Mouse (Mus musculus) kidney, embryonic 16.5 days (tissue): ENCODE results near the gene Slc12a8. TPM values are rescaled to one million over a fixed set of nuclear protein-coding genes. Genes with fewer than 3 reads are reported as not detected.

ENCODE experiments used
- ATAC-seq: fragments of 200-750 bp; cut with Nextera tagmentation; 2 replicates; pipeline ENCODE4 v1.8.0; 2017; ENCODE audit warnings: moderate TSS enrichment; ENCODE audit not compliant: low FRiP score, low TSS enrichment
- H3K27ac ChIP-seq: fragments of 300-500 bp; sonication (generic); 2 replicates; pipeline ENCODE4 v1.5.1; 2014; ENCODE audit warnings: low read length
- H3K27me3 ChIP-seq: fragments of 300-500 bp; sonication (generic); 2 replicates; pipeline ENCODE4 v1.6.1; 2014; ENCODE audit warnings: low read length, control low read depth, mixed read lengths; ENCODE audit not compliant: insufficient read depth
- H3K36me3 ChIP-seq: fragments of 300-500 bp; sonication (generic); 2 replicates; pipeline ENCODE4 v1.6.1; 2014; ENCODE audit warnings: low read length, control low read depth, mixed read lengths; ENCODE audit not compliant: insufficient read depth
- H3K4me1 ChIP-seq: fragments of 300-500 bp; sonication (generic); 2 replicates; pipeline ENCODE4 v1.6.1; 2014; ENCODE audit warnings: low read length, control low read depth, mixed read lengths; ENCODE audit not compliant: insufficient read depth
- H3K4me2 ChIP-seq: fragments of 300-500 bp; sonication (generic); replicated peaks from 2 replicates; pipeline ENCODE4 v1.6.1; 2014; ENCODE audit warnings: low read depth, low read length
- H3K4me3 ChIP-seq: fragments of 300-500 bp; sonication (generic); 2 replicates; pipeline ENCODE4 v1.5.1; 2014; ENCODE audit warnings: mild to moderate bottlenecking, low read length
- H3K9ac ChIP-seq: fragments of 300-500 bp; sonication (generic); replicated peaks from 2 replicates; pipeline ENCODE4 v1.6.1; 2014; ENCODE audit warnings: low read length
- H3K9me3 ChIP-seq: fragments of 300-500 bp; sonication (generic); 2 replicates; pipeline ENCODE4 v1.6.1; 2016; ENCODE audit warnings: low read length, control low read depth
- WGBS: fragments of 180-500 bp; shearing (Covaris S2); extraction: QIAGEN DNeasy Blood & Tissue Kit; methylation state at CpG from one replicate; pipeline ENCODE4 v1.1.7; 2014; 5-methylcytosine and 5-hydroxymethylcytosine counted together
- polyA plus RNA-seq: library from polyadenylated mRNA; unstranded; fragments of >200 nt; fragmentation: Nextera tagmentation; extraction: Ambion mirVana; gene quantifications from 2 replicates; pipeline ENCODE4 v1.2.1, GENCODE M21; 2015

The Slc12a8 gene
- polyA plus RNA-seq, 1 experiment from 2014 or later: 0.92 TPM

DNA sequence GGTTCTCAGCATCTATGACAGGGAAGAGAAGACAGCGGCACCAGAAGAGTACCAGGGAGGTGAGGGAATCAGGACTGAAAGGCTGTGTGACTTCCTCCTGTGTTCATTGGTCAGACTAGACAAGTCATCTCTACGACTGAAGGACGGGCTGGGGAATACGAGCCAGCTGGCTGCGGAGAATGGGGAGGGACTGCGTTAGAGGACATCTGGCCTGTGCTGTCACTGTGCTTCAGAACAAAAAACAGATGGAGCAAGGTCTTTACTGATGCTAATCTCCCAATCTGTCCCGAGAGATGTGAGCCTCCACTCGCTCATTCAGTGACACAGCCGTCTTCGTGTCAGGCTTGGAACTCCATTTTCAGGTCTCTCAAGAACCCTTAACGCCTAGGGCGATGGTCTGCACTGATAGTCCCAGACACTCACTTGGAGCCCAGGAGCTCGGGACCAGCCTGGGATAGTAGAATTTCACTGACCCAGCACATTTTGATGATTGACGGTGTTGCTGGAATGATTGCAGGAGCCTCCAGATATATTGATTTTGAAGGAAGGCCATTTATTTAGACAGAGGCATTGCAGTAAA lies 156.5 kb downstream of the Slc12a8 start:
- 45% methylated on average over 14 of the region's 14 CpGs for WGBS
- ATAC-seq: peak; percentile 81
- H3K36me3 ChIP-seq: no peaks in the 10 kb centered on the region

DNA sequence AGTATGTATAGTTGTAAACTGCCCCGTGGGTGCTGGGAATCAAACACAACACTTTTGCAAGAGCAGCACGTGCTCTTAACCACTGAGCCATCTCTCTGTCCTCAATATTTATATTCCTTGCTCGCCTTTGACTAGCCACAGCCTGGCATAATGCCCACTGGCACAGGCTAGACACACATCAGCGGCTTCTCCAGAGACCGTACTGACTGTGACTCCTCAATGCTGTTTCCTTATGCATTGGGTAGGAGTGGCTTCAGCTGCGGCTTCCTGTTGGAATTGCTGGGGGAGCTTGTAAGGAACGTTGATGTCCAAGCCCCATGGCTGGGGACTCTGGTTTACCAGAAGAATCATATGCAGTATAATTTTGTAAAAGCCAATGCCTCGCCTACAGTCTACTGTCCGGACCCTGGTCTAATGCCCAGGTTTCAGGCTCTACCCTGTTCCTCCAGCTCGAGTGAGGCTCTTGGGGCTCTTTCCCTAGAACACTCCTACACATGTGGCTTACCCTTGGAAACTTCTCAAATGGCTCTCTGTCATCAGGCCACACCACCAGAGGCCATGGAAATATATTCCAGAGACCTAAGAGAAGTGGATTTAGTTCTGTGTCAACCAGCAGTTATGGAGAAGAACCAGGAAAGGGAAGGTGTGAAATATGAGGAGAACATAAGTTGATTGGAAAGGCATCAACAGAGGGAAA lies 158.2 kb downstream of the Slc12a8 start:
- ATAC-seq: no peak
- H3K4me3 ChIP-seq: no peak overlapping the region
- H3K4me1 ChIP-seq: peaks cover 5% of the 10 kb centered on the region; the same call in 1 of the 2 replicates
- no peaks in the 10 kb centered on the region for H3K27me3 ChIP-seq
- no peak overlapping the region for H3K27ac ChIP-seq
- no peak overlapping the region for H3K9ac ChIP-seq
- WGBS: 84% methylated on average over 10 of the region's 10 CpGs
- H3K9me3 ChIP-seq: no peaks in the 10 kb centered on the region
- H3K4me2 ChIP-seq: no peak overlapping the region
- no peaks in the 10 kb centered on the region for H3K36me3 ChIP-seq

More for the DNA sequence above, 156.5 kb downstream of the Slc12a8 start:
- H3K4me3 ChIP-seq: no peak overlapping the region
- H3K27ac ChIP-seq: no peak overlapping the region
- no peaks in the 10 kb centered on the region for H3K27me3 ChIP-seq
- H3K9me3 ChIP-seq: no peaks in the 10 kb centered on the region
- H3K4me1 ChIP-seq: peaks cover 5% of the 10 kb centered on the region; the same call in 1 of the 2 replicates
- no peak overlapping the region for H3K9ac ChIP-seq
- H3K4me2 ChIP-seq: no peak overlapping the region

DNA sequence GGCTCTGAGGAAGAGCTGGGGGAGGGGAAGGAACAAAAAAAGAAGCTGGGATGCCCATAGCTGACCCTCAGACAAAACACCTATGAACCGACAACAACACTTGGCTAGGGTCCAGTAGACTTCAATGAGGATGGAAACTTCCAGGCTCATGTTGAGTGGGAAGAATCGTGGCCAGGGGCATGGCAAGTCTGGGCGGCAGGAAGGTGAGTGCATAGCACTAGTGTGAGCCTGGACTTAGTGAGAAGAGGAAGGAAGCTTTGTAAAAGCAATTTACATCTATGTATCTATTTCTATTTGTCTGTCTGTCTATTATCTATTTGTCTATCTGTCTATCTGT lies 158.7 kb downstream of the Slc12a8 start:
- WGBS: 71% methylated on average over 3 of the region's 3 CpGs
- ATAC-seq: no peak
- H3K9ac ChIP-seq: no peak overlapping the region

DNA sequence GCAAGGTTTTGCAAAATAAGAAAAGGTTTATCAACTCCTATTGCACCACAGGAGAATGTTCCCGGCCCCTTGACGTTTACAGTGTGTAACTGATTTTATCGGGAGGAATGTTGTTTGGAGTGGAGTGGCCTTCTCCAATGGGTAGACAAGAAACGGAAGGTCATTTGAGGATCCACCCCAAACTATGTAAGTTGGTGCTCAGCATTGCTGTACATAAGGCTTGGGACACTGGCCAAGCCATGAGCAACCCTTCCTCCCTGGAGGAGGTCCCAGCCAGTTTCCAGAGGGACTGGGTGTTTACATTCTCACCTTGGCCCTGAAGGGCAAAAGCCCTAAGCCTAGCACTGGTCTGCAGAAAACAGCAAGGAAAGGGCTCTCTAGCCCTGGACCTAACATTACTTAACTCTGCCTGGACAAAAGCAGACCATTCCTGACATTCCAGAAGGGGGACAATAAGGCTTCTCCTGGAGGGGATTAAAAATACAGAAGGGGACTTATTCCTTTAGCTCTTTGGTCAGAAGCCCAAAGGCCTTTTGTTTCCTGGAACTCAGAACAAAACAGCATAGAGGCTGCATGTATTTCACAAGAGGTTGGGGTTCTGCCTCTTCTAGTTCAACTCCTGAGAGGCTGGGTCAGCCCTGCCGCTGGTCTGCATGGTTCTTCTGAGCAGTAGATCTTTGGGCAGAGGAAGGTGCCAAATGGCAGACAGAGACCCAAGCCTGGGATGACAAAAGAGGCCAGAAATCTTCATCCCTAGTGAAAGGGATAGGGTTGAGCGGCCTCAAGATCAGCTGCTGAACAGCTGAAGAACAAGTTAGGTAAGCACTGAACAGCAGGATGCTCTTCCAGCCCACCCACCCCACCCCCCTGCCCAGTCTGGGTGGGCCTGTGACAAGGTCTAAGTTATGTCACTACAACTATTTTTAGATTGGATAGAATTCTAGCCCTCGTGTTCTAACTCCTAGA lies 159.5 kb downstream of the Slc12a8 start:
- Histone ChIP-seq H3K4me3 (no peak overlapping the region), H3K27ac (no peak overlapping the region), H3K27me3 (no peaks in the 10 kb centered on the region), H3K9me3 (no peaks in the 10 kb centered on the region), H3K36me3 (no peaks in the 10 kb centered on the region), H3K4me2 (no peak overlapping the region), H3K9ac (no peak overlapping the region), H3K4me1 (peaks cover 5% of the 10 kb centered on the region; the same call in 1 of the 2 replicates)
- no peak for ATAC-seq
- 69% methylated on average over 7 of the region's 7 CpGs for WGBS

More for the DNA sequence above, 158.7 kb downstream of the Slc12a8 start:
- no peak overlapping the region for H3K4me3 ChIP-seq
- H3K27ac ChIP-seq: no peak overlapping the region
- peaks cover 5% of the 10 kb centered on the region; the same call in 1 of the 2 replicates for H3K4me1 ChIP-seq
- H3K27me3 ChIP-seq: no peaks in the 10 kb centered on the region
- no peaks in the 10 kb centered on the region for H3K9me3 ChIP-seq
- no peak overlapping the region for H3K4me2 ChIP-seq
- H3K36me3 ChIP-seq: no peaks in the 10 kb centered on the region

DNA sequence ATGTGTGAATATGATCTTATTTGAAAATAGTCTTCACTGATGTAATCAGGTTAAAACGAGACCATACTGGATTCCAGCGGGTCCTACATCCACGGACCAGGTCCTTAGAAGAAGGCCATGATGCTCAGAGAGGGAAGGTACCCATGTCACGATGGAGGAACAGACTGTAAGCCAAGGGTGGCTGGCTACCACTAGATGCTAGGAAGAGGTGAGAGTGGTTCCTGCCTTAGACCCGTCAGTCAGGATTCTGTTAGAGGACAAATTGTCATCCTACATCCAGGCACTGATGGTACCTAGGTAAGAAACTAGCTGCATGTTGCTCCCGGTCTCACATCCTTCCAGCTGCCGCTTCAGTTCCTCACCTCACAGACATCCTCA lies 160.2 kb downstream of the Slc12a8 start:
- 89% methylated on average over 7 of the region's 7 CpGs for WGBS

DNA sequence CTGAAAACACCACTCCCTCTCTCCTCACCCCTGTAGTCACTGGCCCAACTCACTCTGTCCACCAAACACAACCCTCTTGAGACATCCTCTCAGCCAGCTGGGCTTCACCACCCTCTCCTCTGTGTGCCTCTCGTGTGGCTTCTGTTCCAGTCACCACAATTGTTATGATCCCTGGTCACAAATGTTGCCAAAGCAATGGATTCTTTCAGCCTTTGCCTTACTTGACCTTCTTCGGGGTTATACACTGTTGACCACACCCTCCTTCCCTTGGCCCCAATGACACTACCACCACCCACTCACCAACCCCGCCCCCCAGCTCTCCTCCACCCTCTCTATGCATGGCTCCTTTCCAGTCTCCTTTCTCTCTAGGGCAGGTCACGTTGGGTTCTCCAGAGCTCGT lies 160.8 kb downstream of the Slc12a8 start:
- Histone ChIP-seq H3K27ac (no peak overlapping the region), H3K4me1 (peaks cover 5% of the 10 kb centered on the region; the same call in 1 of the 2 replicates), H3K4me3 (no peak overlapping the region), H3K36me3 (no peaks in the 10 kb centered on the region), H3K9me3 (no peaks in the 10 kb centered on the region), H3K4me2 (no peak overlapping the region), H3K27me3 (no peaks in the 10 kb centered on the region), H3K9ac (no peak overlapping the region)
- no peak for ATAC-seq
- 80% methylated on average over 5 of the region's 5 CpGs for WGBS

More for the DNA sequence above, 160.2 kb downstream of the Slc12a8 start:
- Histone ChIP-seq H3K36me3 (no peaks in the 10 kb centered on the region), H3K27me3 (no peaks in the 10 kb centered on the region), H3K27ac (no peak overlapping the region), H3K4me2 (no peak overlapping the region), H3K9ac (no peak overlapping the region), H3K9me3 (no peaks in the 10 kb centered on the region), H3K4me1 (peaks cover 5% of the 10 kb centered on the region; the same call in 1 of the 2 replicates), H3K4me3 (no peak overlapping the region)
- ATAC-seq: no peak

DNA sequence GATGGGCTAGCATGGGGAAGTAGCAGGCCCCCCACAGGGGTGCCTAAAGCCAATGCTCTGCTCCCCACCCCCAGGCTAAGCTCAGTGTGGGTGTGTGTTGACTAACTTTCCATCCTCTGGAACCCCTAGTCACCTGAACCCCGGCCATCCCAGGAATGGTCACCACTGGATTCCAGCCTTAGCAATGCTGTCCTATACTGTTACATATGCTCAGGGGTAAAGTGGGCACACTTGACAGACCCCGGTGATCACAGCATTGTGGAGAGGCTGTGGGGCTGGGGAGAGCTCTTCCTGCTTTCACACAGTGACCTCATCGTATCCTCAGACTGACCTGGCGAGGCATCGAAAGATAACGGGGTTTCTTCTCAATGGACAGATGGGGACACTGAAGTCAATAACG lies 163.1 kb downstream of the Slc12a8 start:
- Histone ChIP-seq H3K9ac (no peak overlapping the region), H3K9me3 (no peaks in the 10 kb centered on the region), H3K4me2 (no peak overlapping the region), H3K27me3 (no peaks in the 10 kb centered on the region), H3K36me3 (no peaks in the 10 kb centered on the region), H3K4me3 (no peak overlapping the region), H3K27ac (no peak overlapping the region), H3K4me1 (peaks cover 5% of the 10 kb centered on the region; the same call in 1 of the 2 replicates)
- WGBS: 85% methylated on average over 7 of the region's 7 CpGs
- no peak for ATAC-seq

DNA sequence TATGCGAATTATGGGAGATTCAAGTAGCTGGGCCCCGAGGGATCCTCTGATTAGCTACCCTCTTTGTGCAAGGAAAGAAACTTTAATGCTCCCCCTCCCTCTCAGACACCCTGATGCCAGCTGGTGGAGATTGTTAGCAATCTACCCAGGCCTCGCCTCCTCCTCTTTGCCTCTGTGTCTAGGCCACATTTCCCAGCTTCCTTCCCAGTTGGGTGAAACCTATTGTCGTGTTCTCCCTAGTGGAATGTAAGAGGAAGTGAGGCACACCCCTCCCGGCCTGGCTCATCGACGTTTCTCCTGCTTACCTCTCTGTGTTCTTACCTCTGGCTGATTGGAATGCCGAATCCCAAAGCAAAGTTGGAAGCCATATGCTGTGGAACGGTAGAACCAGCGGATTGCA lies 163.7 kb downstream of the Slc12a8 start:
- Histone ChIP-seq H3K36me3 (no peaks in the 10 kb centered on the region), H3K27ac (no peak overlapping the region), H3K9ac (no peak overlapping the region), H3K27me3 (no peaks in the 10 kb centered on the region), H3K4me2 (no peak overlapping the region), H3K4me3 (no peak overlapping the region), H3K9me3 (no peaks in the 10 kb centered on the region), H3K4me1 (peaks cover 11% of the 10 kb centered on the region; the same call in 1 of the 2 replicates)
- no peak for ATAC-seq
- WGBS: 57% methylated on average over 10 of the region's 10 CpGs

DNA sequence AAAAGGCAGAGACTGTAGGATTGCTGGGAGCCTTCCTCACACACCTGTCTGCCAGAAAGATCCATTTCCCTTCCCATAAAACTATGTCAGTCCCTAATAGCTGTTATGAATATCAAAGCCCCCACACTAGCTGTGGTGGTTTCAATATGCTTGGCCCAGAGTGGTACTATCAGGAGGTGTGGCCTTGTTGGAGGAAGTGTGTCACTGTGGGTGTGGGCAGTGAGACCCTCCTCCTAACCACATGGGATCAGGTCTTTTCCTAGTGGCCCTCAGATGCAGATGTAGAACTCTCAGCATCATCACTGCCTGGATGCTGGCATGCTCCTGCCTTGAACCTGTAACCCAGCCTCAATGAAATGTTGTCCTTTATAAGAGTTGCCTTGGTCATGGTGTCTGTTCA lies 164.5 kb downstream of the Slc12a8 start:
- ATAC-seq: no peak
- no peak overlapping the region for H3K4me3 ChIP-seq

More for the DNA sequence above, 164.5 kb downstream of the Slc12a8 start:
- H3K36me3 ChIP-seq: no peaks in the 10 kb centered on the region
- H3K9me3 ChIP-seq: no peaks in the 10 kb centered on the region
- H3K4me2 ChIP-seq: no peak overlapping the region
- no peak overlapping the region for H3K27ac ChIP-seq
- H3K4me1 ChIP-seq: peaks cover 17% of the 10 kb centered on the region; the same call in 1 of the 2 replicates
- H3K9ac ChIP-seq: no peak overlapping the region
- no peaks in the 10 kb centered on the region for H3K27me3 ChIP-seq
